Mouse (Mus musculus) kidney, embryonic 14.5 days (tissue): Measurements from ENCODE around the gene Fkbp2. TPM values are rescaled to one million over a fixed set of nuclear protein-coding genes. Genes with fewer than 3 reads are reported as not detected.
A peak's percentile ranks its signal among the peaks of the same experiment; 100 is the strongest.

Source experiments
- ATAC-seq: fragments of 200-750 bp; cut with Nextera tagmentation; 2 replicates; pipeline ENCODE4 v1.8.0; 2017; ENCODE audit warnings: moderate number of reproducible peaks, mild to moderate bottlenecking, moderate TSS enrichment, moderate library complexity; ENCODE audit not compliant: low FRiP score, low TSS enrichment
- H3K27ac ChIP-seq: fragments of 300-500 bp; sonication (generic); 2 replicates; pipeline ENCODE4 v1.5.1; 2014; ENCODE audit warnings: low read depth, mild to moderate bottlenecking, low read length, moderate library complexity, mixed read lengths
- H3K27me3 ChIP-seq: fragments of 300-500 bp; sonication (generic); 2 replicates; pipeline ENCODE4 v1.6.1; 2014; ENCODE audit warnings: mild to moderate bottlenecking, low read length; ENCODE audit not compliant: control insufficient read depth, insufficient read depth
- H3K36me3 ChIP-seq: fragments of 300-500 bp; sonication (generic); 2 replicates; pipeline ENCODE4 v1.6.1; 2014; ENCODE audit warnings: low read length, mixed read lengths; ENCODE audit not compliant: control insufficient read depth, insufficient read depth
- H3K4me1 ChIP-seq: fragments of 300-500 bp; sonication (generic); 2 replicates; pipeline ENCODE4 v1.6.1; 2014; ENCODE audit warnings: low read length, mixed read lengths; ENCODE audit not compliant: control insufficient read depth, insufficient read depth
- H3K4me2 ChIP-seq: fragments of 300-500 bp; sonication (generic); replicated peaks from 2 replicates; pipeline ENCODE4 v1.6.1; 2014; ENCODE audit warnings: low read depth, mild to moderate bottlenecking, low read length
- H3K4me3 ChIP-seq: fragments of 300-500 bp; sonication (generic); 2 replicates; pipeline ENCODE4 v1.5.1; 2014; ENCODE audit warnings: mild to moderate bottlenecking, low read length
- H3K9ac ChIP-seq: fragments of 300-500 bp; sonication (generic); 2 replicates; pipeline ENCODE4 v1.6.1; 2014; ENCODE audit warnings: low read depth, mild to moderate bottlenecking, low read length, moderate library complexity
- H3K9me3 ChIP-seq: fragments of 300-500 bp; sonication (generic); 2 replicates; pipeline ENCODE4 v1.6.1; 2016; ENCODE audit warnings: low read length; ENCODE audit not compliant: control insufficient read depth
- WGBS: fragments of 180-500 bp; shearing (Covaris S2); extraction: QIAGEN DNeasy Blood & Tissue Kit; methylation state at CpG from one replicate; pipeline ENCODE4 v1.1.7; 2014; 5-methylcytosine and 5-hydroxymethylcytosine counted together
- polyA plus RNA-seq: library from polyadenylated mRNA; unstranded; fragments of >200 nt; fragmentation: Nextera tagmentation; extraction: Ambion mirVana; gene quantifications from 2 replicates; pipeline ENCODE4 v1.2.1, GENCODE M21; 2014

Fkbp2 gene
- polyA plus RNA-seq, 1 experiment from 2014 or later, result 89.7 TPM

DNA sequence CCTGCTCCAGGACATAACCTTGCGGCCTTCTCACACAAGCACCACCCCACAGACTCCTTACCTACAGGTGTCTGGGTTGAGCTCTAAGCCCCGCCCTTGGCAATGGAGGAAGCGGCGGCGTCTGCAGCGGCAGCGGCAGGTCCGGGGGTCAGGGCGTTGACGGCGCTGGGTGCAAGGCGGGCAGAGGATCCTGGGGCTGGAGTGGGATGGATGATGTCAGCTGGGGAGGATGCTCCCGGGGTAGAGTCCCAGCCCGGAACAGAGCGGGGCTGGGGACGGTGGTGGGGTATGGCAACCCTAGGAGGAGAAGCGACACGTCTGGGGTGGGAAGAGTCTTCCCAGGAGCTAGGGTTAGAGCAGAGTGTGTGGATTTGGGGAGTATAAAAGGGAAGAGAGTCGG lies 5.0 kb upstream of the Fkbp2 start:
- 84% methylated on average over 19 of the region's 19 CpGs for WGBS
- no peak overlapping the region for H3K4me2 ChIP-seq
- H3K36me3 ChIP-seq, result peaks cover 22% of the 10 kb centered on the region; the same call in 1 of the 2 replicates
- peaks cover 22% of the 10 kb centered on the region for H3K4me1 ChIP-seq
- no peaks in the 10 kb centered on the region for H3K9me3 ChIP-seq
- H3K27ac ChIP-seq, result no peak overlapping the region
- no peak overlapping the region for H3K9ac ChIP-seq
- no peak for ATAC-seq
- no peaks in the 10 kb centered on the region for H3K27me3 ChIP-seq
- no peak overlapping the region for H3K4me3 ChIP-seq

- no peak overlapping the region for H3K4me2 ChIP-seq
- H3K36me3 ChIP-seq, result peaks cover 24% of the 10 kb centered on the region; the same call in 1 of the 2 replicates
- H3K4me1 ChIP-seq, result peaks cover 26% of the 10 kb centered on the region
- no peak for ATAC-seq
- H3K9me3 ChIP-seq, result no peaks in the 10 kb centered on the region
- no peak overlapping the region for H3K9ac ChIP-seq
- H3K27ac ChIP-seq, result no peak overlapping the region
- WGBS, result 94% methylated on average over 5 of the region's 5 CpGs
- no peaks in the 10 kb centered on the region for H3K27me3 ChIP-seq
- no peak overlapping the region for H3K4me3 ChIP-seq
These were observed 3.3 kb upstream of the Fkbp2 start for GRCm38 (mm10) chr19:6983621-6984020.

- no peak overlapping the region for H3K27ac ChIP-seq
- H3K4me3 ChIP-seq, result no peak overlapping the region; the same call in 1 of the 2 replicates
- WGBS, result 87% methylated on average over 4 of the region's 4 CpGs
- no peaks in the 10 kb centered on the region for H3K27me3 ChIP-seq
- H3K4me1 ChIP-seq, result peaks cover 33% of the 10 kb centered on the region
- no peak for ATAC-seq
- H3K9ac ChIP-seq, result no peak overlapping the region
- H3K4me2 ChIP-seq, result peak overlapping the region; percentile 81; the same call in 1 of the 2 replicates
- H3K9me3 ChIP-seq, result no peaks in the 10 kb centered on the region
- H3K36me3 ChIP-seq, result peaks cover 42% of the 10 kb centered on the region
These were observed 1.2 kb upstream of the Fkbp2 start for GRCm38 (mm10) chr19:6981465-6981864.

- peak; percentile 90 for ATAC-seq
- H3K4me1 ChIP-seq, result peaks cover 34% of the 10 kb centered on the region
- WGBS, result 1% methylated on average over 57 of the region's 59 CpGs
- peak overlapping the region; percentile 81 for H3K4me2 ChIP-seq
- no peaks in the 10 kb centered on the region for H3K9me3 ChIP-seq
- peak overlapping the region; percentile 86 for H3K9ac ChIP-seq
- H3K36me3 ChIP-seq, result peaks cover 37% of the 10 kb centered on the region
- peak overlapping the region; percentile 93 for H3K27ac ChIP-seq
- no peaks in the 10 kb centered on the region for H3K27me3 ChIP-seq
- peak overlapping the region; percentile 69 for H3K4me3 ChIP-seq
These were observed 568 bp downstream of the Fkbp2 start for GRCm38 (mm10) chr19:6979486-6980380.

DNA sequence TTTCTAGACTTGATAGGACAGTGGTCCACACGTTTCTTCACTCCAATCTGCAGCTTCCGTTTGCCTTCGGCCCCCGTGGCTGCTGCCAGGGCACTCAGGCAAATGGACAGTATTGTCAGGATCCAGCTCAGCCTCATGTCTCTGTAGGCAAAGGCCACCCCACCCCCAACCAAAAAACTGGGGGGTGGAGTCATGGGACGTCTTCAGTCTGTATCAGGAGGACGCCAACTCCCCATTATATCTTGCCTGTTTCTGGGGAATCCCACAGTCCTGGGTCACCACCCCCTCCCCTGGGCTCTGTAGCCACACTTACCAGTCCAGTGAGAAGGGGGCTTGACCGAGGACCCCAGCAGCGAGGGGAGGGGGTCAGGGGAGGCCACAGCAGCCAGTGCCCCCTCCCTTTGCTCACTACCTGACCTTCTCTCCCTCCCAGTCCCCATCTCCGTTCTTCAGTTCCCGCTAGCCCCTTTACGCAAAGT lies 1.3 kb downstream of the Fkbp2 start:
- H3K9me3 ChIP-seq, result no peaks in the 10 kb centered on the region
- no peaks in the 10 kb centered on the region for H3K27me3 ChIP-seq
- peak overlapping the region; percentile 66 for H3K9ac ChIP-seq
- H3K4me1 ChIP-seq, result peaks cover 34% of the 10 kb centered on the region
- peaks cover 34% of the 10 kb centered on the region for H3K36me3 ChIP-seq
- peak; percentile 0; the same call in 1 of the 2 replicates for ATAC-seq
- peak overlapping the region; percentile 69 for H3K4me3 ChIP-seq
- H3K4me2 ChIP-seq, result peak overlapping the region; percentile 77
- 9% methylated on average over 11 of the region's 11 CpGs for WGBS
- H3K27ac ChIP-seq, result peak overlapping the region; percentile 74; the same call in 1 of the 2 replicates

DNA sequence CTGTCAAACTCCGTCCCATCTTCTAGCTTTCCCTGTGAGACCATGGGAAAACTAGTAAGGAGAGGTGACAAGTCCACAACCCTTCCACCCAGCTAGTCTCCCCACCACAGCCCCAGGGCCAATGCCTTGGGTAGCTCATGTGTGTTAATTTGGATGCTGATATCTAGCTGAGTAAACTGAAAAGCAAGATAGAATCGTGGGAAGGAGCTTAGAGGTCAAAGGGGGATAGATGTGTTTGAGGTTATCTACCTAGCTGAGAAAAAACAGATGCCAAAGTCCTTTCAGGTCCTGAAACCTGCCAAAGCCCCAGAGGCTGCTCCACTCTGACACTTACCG lies 1.7 kb downstream of the Fkbp2 start:
- Histone ChIP-seq H3K9ac (peak overlapping the region; percentile 66; the same call in 1 of the 2 replicates), H3K27me3 (no peaks in the 10 kb centered on the region), H3K9me3 (no peaks in the 10 kb centered on the region), H3K4me3 (peak overlapping the region; percentile 69), H3K4me1 (peaks cover 34% of the 10 kb centered on the region), H3K27ac (no peak overlapping the region; the same call in 1 of the 2 replicates), H3K4me2 (peak overlapping the region; percentile 77), H3K36me3 (peaks cover 30% of the 10 kb centered on the region)
- 47% methylated on average over 3 of the region's 3 CpGs for WGBS
- ATAC-seq, result no peak

GRCm38 (mm10) chr19:6977759-6978638 lies 2.3 kb downstream of the Fkbp2 start:
- H3K9me3 ChIP-seq, result no peaks in the 10 kb centered on the region
- peak overlapping the region; percentile 69; the same call in 1 of the 2 replicates for H3K4me3 ChIP-seq
- H3K4me1 ChIP-seq, result peaks cover 34% of the 10 kb centered on the region
- WGBS, result 81% methylated on average over 13 of the region's 13 CpGs
- no peak overlapping the region for H3K27ac ChIP-seq
- peak overlapping the region; percentile 66; the same call in 1 of the 2 replicates for H3K9ac ChIP-seq
- peak overlapping the region; percentile 77; the same call in 1 of the 2 replicates for H3K4me2 ChIP-seq
- no peaks in the 10 kb centered on the region for H3K27me3 ChIP-seq
- peaks cover 27% of the 10 kb centered on the region for H3K36me3 ChIP-seq
- ATAC-seq, result no peak

DNA sequence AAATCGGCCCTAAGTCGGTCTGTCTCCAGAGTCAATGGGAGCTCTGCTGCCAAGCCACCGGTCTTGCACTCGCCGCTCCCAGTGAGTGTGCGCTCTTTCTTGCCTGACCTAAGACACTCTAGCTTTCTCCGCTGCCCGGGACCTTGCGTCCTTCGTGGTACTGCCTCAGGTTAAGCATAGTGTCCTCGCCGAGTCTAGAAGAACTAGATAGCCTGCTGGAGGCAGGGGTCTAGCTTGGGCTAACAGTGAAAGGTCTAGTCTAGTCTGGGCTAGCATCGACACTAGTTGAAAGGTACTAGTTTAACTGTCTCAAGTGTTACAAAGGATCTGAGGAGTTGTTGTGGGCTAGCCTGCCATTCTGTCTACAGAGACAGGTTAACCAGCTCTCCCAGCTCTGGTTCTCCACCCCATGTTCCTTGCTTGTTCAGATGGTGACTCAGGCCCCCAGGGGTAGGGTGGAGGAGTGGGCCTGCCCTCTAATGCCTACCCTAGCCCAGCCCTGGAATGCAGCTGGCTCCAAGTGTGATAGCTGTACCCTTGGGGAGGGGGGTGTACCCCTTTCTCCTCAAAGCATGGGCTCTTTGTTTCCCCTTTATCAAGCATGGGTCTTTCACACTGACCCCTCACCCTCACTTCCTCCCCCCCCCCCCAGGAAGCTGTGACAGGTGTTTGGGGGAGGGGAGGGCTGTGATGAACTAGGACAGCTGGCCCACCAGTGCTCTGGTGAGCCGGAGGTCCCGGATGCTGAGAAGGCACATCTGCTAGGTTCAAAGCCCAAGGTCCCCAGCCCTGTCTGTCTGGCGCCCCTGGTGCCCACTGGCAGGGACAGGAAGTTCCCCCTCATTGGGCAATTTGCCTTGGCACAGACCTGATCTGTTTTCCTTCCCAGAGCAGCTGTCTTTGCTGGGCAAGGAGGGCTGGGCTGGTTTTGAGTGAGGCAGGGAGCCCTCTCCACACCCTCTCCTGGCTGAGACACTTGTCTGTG lies 4.5 kb downstream of the Fkbp2 start, which contains the start of gene Plcb3:
TSS of gene Plcb3 (minus strand) at position 934 of the 985 bp plus-strand sequence.
- WGBS, result under 1% methylated on average over 16 of the region's 16 CpGs

More for the DNA sequence above, 4.5 kb downstream of the Fkbp2 start, which contains the start of gene Plcb3:
- Histone ChIP-seq H3K36me3 (peaks cover 20% of the 10 kb centered on the region), H3K9ac (peak within 1 kb of the TSS; percentile 87), H3K4me1 (peaks cover 42% of the 10 kb centered on the region), H3K4me2 (peak within 1 kb of the TSS; percentile 91), H3K4me3 (peak within 1 kb of the TSS; percentile 82), H3K9me3 (no peaks in the 10 kb centered on the region), H3K27me3 (no peaks in the 10 kb centered on the region), H3K27ac (peak within 1 kb of the TSS; percentile 91)
- no peak for ATAC-seq
